Mouse (Mus musculus): Measurements from ENCODE around the gene Sv2c. TPM values are rescaled to one million over a fixed set of nuclear protein-coding genes. Genes with fewer than 3 reads are reported as not detected.
A peak's percentile ranks its signal among the peaks of the same experiment; 100 is the strongest.

The Sv2c gene
- total and polyA plus RNA-seq, 3 experiments = 0.12 to 1.1 (median 0.89) TPM

GRCm38 (mm10) chr13:95968031-95968430, 164.3 kb downstream of the Sv2c start:
- DNase-seq = peak; percentile 17

- DNase-seq = no peak
Observed at GRCm38 (mm10) chr13:95966791-95967190, 165.6 kb downstream of the Sv2c start.

- DNase-seq = no peak
Observed at GRCm38 (mm10) chr13:95965596-95965995, 166.8 kb downstream of the Sv2c start.

- no peak for DNase-seq
Observed at GRCm38 (mm10) chr13:95965162-95965561, 167.2 kb downstream of the Sv2c start.

DNA sequence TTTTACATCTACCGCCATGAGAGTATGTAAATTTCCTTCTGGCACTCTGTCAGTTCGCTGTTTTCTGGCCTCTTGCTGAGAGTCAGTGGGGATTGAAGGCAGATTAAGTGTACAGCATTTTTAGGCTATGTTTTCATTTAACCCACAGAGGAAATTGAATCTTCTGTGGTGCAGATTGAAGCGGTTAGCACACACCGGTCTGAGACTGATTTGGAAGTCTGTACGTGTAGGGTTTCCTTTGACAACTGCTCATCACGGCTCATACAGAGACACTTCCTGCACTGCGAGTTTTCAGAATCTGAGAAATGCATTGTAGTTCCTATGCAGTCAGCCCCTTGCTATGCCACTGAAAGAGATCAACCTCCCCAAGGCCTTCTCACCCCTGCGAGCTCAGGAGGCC, 168.2 kb downstream of the Sv2c start:
- no peak for DNase-seq

- DNase-seq = no peak
Observed at GRCm38 (mm10) chr13:95963671-95964070, 168.7 kb downstream of the Sv2c start.

DNA sequence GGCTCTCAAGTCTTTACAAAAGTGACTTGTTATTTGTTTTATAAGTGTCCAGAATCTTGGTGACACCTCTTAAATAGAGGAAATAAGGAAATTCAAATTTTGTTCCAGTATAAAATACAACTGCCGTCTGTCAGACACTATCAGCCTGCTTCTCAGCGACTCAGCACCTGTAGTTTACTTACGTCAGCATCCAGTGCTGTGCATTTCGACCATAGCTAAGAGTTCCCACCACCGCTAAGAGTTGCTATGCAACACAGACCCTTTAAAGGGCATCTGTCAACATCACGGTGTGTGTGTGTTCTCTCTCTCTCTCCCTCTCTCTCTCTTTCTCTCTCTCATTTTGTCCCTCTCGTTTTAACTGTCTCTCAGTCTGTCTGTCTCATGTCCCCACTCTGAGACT, 170.5 kb downstream of the Sv2c start:
- no peak for DNase-seq

- peak; percentile 27 for DNase-seq
Observed at GRCm38 (mm10) chr13:95961191-95961791, 171.1 kb downstream of the Sv2c start.

GRCm38 (mm10) chr13:95960477-95961185, 171.7 kb downstream of the Sv2c start:
- DNase-seq = no peak

GRCm38 (mm10) chr13:95959651-95960476, 172.5 kb downstream of the Sv2c start:
- no peak for DNase-seq

GRCm38 (mm10) chr13:95957134-95957533, 175.2 kb downstream of the Sv2c start:
- no peak for DNase-seq

DNA sequence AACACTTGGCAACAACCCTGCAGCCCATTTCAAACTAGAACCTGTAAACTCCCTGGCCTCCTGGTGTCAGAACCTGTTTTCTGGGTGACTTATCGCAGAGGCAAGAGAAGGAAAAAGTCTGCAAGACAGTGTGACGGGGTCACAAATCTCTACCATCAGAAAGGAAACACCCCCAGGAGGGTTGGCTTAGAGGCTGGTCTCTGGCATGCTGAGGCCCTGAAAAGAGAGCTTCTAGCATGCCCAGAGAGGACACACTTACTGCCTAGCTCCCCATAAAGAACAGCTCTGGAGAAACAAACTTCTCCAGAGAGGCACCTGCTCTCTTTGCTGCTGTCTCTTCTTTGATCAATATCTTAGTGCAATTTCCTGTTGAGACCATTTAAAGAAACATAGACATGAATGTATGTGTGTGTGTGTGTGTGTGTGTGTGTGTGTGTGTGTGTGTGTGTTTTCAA, 176.0 kb downstream of the Sv2c start:
- DNase-seq = no peak

DNA sequence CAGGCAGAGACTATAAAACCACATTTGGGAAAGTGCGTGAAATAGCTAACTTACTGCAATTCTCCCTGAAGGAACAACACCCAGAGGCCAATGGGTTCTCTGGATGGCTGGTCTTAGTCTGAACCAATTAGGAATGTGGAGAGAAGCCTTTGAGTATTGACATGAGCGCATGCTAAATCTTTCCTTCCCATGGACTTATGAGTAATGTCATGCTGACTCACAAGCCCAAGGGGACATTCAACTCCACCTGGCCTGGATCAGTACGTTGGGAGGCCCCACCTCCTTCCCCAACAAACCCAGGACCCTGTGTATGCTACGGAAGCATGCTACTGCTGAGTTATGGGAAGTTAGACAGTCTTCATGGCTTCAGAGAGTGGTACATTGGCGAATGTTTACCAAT, 177.2 kb downstream of the Sv2c start:
- DNase-seq = no peak

DNA sequence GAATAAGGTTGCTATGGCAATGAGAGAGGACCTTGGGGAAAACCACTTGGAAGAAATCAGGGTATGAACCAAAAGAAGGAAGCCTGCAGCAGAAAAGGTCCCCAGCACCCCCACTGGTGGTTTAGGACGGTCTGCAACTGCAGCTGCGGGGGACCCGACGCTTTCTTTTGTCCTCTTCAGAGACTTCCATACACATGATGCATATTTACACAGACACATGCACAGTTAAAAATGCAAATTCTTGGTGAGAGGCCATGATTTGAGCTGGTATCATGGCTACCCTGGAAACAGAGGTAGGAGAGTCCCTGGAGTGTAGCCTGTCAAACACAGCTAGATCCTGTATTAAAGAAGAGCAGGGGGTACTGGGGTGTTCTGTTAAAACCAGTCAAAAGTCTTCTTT, 178.7 kb downstream of the Sv2c start:
- no peak for DNase-seq

- no peak for DNase-seq
Observed at GRCm38 (mm10) chr13:95952263-95952662, 180.1 kb downstream of the Sv2c start.

GRCm38 (mm10) chr13:95951098-95951894, 181.1 kb downstream of the Sv2c start:
- peak; percentile 48 for DNase-seq

- DNase-seq = no peak
Observed at GRCm38 (mm10) chr13:95950434-95951091, 181.8 kb downstream of the Sv2c start.

DNA sequence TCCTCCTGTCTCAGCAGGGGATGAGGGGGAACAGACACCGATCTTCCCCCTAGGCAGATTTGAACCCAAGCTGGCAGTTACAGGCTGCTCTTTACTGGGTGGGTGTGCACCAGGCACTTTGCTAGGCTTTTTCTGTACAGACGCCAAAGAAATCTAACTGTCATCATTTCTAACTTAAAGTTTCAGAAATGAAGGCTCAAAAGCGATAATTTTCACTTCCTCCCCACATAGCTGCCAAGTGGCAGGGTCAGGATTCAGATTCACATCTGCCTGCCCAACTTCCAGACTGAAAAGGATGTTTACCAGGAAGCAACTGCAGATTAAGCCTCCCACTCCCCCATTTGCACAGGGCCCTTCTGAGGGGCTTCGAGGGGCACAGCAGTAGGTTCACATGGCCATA, 183.0 kb downstream of the Sv2c start:
- DNase-seq = no peak

GRCm38 (mm10) chr13:95948821-95949220, 183.6 kb downstream of the Sv2c start:
- no peak for DNase-seq

- DNase-seq = no peak
Observed at GRCm38 (mm10) chr13:95948394-95948793, 184.0 kb downstream of the Sv2c start.

DNA sequence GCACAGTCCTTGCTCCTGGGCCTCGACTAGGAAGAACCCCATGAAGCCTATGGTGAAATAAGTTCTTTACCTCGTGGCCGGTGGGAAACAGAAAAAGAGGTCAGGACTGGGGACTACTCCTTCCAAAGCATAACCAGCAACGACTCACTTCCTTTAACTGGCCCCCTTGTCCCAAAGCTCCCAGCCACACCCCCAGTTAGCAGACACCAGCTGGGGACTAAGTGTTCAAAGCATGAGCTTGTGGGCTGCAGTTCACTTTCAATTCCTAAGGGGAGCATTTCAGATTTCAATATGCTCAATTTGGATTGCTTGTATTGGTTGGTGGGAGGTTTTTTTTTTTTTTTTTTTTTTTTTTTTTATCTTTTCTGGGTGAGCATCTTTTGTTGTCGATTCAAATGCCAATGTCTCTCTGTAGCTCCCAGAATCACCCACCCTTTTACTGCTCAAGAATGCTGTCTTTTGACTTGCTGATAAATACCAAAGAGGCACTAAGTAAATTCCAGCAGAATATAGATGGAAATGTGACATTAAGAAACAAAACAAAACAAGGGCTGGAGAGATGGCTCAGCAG, 186.4 kb downstream of the Sv2c start:
- no peak for DNase-seq
